Mouse (Mus musculus) kidney, adult 10 weeks (tissue): ENCODE data around the gene Sept3. TPM values are rescaled to one million over a fixed set of nuclear protein-coding genes. Genes with fewer than 3 reads are reported as not detected.

Experiments
- polyA plus RNA-seq: library from polyadenylated mRNA; stranded (reverse); fragments of 350-450 nt; fragmentation: Illumina TruSeq; extraction: RNeasy Lipid Tissue Mini Kit (QIAGEN cat#74804); gene quantifications from one replicate; pipeline ENCODE4 v1.2.3, GENCODE M21; 2014; ENCODE audit warnings: low read depth, low replicate concordance

The Sept3 gene
- 0.20 TPM for polyA plus RNA-seq

GRCm38 (mm10) chr15:82274593-82274926, at the start of gene Sept3:
Gene Sept3, plus strand, starts transcription at chr15:82274893.

DNA sequence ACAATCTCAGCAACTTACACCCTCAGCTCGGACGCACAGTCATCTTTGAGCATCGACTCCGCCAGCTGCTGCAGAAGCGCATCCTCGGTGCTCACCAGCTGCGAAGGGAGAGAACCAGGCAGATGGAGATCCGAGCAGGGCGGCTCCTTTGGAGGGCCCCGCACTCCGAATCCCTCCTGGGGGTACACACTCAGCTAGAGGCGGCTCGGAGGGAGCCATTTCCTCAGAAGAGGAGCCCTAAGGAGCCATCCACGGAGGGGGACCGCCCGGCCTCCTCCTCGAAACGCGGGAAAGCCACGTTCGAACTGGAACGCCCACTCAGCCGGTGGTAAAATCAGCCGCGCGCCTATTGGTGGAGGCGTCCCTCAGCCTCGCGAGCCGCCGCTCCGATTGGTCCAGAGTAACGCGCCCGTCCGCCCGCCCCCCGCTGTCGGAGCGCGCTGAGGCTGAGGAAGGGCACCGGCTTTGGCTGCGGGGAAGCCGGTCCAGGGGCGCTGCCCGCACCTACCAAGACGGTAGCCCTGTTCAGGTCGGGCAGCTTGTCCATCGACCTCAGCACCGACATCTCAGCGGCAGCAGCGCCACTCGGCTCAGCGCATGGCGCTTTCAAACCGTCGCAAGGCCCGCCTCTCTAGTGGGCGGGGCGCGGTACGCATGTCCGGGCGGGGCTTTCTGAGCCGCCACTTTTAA, 30.4 kb upstream of the Sept3 start, which contains the start of gene Cenpm:
Gene Cenpm, minus strand, starts transcription at position 634 of the 690 bp plus-strand sequence.

DNA sequence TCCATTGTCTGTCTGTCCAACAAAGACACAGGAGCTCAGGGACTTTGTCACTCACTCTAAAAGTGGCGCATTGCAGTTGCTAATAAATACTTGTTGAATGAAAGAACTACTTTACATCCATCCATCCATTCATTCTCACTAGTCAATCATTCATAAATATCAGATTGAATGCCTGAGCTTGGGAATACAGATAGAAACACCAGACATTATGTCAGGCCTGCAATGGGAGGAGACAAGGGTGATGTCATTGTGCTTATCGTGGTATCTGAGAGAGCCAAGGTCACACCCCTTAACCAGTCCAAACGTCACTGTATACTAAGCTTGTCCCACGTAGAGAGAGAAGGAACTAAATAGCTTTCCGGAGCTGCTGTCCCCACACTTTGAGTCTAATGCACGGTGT, 22.6 kb upstream of the Sept3 start, which contains the start of gene 1500009C09Rik:
Gene 1500009C09Rik, plus strand, starts transcription at position 301 of the 400 bp plus-strand sequence.

DNA sequence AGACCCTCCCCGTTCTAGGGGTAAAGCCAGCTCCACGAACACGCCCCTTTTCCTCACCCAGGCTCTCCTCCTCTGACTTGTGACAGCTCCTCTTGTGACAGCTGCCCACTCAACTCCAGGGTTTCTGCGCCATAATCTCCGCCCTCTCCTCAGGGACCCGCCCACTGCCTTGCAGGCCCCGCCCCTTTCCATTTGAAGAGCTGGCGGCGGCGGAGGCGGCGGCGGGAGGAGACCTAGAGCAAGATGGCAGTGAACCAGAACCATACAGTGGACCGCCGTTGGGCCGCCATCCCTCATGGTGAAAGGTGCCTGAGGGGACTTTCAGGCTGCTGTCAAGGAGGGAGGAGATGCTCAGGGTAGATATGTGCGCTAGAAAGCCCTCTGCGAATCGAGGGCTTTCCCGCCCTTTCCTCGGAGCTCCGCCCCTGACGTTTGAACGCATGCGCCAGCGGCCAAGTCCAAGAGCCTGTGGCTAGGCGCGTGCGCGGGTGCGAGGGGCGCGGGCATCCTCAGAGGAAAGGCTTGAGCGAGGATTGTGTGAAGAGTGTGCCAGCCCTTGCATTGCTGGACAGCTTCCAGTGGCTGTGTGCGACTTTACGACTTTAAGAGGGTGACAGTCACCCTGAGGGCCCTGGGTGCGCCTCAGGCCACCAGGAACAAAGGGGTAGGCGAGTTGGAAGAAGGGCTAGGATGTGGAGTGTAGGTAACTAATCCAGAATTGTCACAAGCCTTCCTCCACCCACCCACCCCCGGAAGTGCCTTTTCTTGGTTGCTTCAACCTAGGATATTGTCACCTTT, 24.3 kb downstream of the Sept3 start, which contains the start of gene Wbp2nl:
Gene Wbp2nl, plus strand, starts transcription at position 191 of the 798 bp plus-strand sequence.

DNA sequence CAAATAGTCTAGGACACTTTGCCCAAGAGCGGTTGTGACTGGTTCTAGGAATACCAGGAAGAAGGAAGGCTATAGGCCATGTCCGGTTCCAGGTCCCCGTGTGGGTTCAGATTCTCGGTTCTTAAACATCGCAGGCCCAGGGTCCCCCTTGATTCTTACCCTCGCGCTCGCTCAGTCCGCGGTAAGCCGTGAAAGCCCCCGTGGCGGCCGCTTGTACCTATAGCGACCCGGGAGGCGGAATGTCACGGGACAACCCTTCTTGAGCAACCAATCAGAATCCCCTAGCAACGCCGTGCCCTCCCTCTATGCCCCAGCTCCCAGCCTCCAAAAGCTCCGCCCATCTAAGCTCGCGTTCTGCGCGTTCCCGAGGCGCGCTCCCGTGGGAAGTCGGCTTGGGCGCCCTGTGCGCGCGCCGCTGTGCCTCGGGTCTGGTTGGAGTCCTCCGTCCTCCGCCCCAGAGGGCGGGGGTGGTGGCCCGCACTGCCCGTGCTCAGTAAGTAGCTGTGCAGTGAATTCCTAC, 64.0 kb downstream of the Sept3 start, which contains the start of the genes Naga, Pheta2 and Smdt1:
Gene Naga, minus strand, starts transcription at position 333 of the 520 bp plus-strand sequence.
Gene Pheta2, plus strand, starts transcription at position 350 of the 520 bp plus-strand sequence.
Gene Smdt1, plus strand, starts transcription at position 367 of the 520 bp plus-strand sequence.

Other genes with a start within 250 kb of the Sept3 start
- gene Desi1, start 241.0 kb upstream of the Sept3 start, polyA plus RNA-seq, result 11.2 TPM
- 312 TPM for gene Snu13, start 227.3 kb upstream of the Sept3 start, polyA plus RNA-seq
- gene 4930407I10Rik, start 215.7 kb upstream of the Sept3 start, polyA plus RNA-seq, result not detected
- gene Mei1, start 204.9 kb upstream of the Sept3 start, polyA plus RNA-seq, result not detected
- 1.4 TPM for gene Ccdc134, start 147.0 kb upstream of the Sept3 start, polyA plus RNA-seq
- 10.9 TPM for gene Srebf2, start 127.7 kb upstream of the Sept3 start, polyA plus RNA-seq
- gene Shisa8, start 62.1 kb upstream of the Sept3 start, polyA plus RNA-seq, result not detected
- gene Tnfrsf13c, start 50.5 kb upstream of the Sept3 start, polyA plus RNA-seq, result not detected
- gene Cenpm, start 30.1 kb upstream of the Sept3 start, polyA plus RNA-seq, result not detected
- not detected for gene 1500009C09Rik, start 22.5 kb upstream of the Sept3 start, polyA plus RNA-seq
- not detected for gene Wbp2nl, start 24.1 kb downstream of the Sept3 start, polyA plus RNA-seq
- 25.8 TPM for gene Naga, start 64.0 kb downstream of the Sept3 start, polyA plus RNA-seq
- gene Pheta2, start 64.0 kb downstream of the Sept3 start, polyA plus RNA-seq, result 0.32 TPM
- 46.6 TPM for gene Smdt1, start 64.1 kb downstream of the Sept3 start, polyA plus RNA-seq
- gene Ndufa6, start 79.4 kb downstream of the Sept3 start, polyA plus RNA-seq, result 528 TPM
- 12.2 TPM for gene Cyp2d22, start 105.4 kb downstream of the Sept3 start, polyA plus RNA-seq
- not detected for gene Cyp2d11, start 119.1 kb downstream of the Sept3 start, polyA plus RNA-seq
- gene Cyp2d10, start 132.3 kb downstream of the Sept3 start, polyA plus RNA-seq, result not detected
- gene Cyp2d9, start 158.5 kb downstream of the Sept3 start, polyA plus RNA-seq, result 7.8 TPM